Mouse (Mus musculus): Measurements from ENCODE around the gene Sun1. TPM values are rescaled to one million over a fixed set of nuclear protein-coding genes. Genes with fewer than 3 reads are reported as not detected.

Sun1 gene
- polyA plus RNA-seq (2015; fragmentation: Nextera tagmentation; extraction: Ambion mirVana), result 20.0 and 21.9 TPM in 2 replicates

DNA sequence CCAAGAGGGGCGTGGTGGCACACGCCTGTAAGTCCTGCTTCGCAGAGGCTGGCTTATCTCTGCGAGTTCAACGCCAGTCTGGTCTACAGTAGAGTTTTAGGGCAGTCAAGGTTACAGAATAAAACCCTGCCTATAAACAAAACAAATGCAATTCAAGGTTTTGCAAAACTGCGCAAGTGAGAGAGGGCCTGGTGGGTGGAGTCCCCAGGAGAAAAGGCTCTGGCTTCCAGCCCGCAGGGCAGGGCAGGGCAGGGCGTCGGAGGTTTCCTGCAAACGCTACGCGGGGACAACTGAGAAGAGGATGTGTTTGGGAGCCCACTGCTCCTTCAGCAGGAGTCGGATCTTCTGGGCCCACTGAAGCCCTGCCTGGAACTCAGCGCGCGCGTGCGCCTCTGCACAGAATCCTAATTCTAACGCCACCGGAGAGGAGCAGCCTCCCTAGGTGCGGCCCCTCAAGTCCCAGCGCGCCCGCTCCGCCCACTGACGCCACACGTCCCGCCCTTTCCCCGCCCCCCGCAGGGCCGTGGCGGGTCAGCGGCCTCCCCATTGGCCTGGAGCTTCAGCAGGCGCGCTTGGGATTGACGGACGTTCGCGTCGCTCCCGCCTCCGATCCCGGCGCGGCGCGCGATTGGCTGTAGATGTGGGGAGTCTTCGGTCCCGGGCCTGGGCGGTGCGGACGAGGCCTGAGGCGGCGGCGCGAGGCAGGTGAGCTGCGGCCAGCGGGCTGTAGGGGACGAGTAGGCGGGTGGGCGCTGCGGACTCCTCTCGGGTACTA lies at the start of gene Sun1:
Gene Sun1, plus strand, starts transcription at position 643 of the 775 bp plus-strand sequence.
- H3K27me3 ChIP-seq, result no peaks in the 10 kb centered on the region
- H3K4me3 ChIP-seq (replicated peaks), result peak within 1 kb of the TSS; percentile 99
- ATAC-seq (ENCODE audit: insufficient read depth), result peak; percentile 92
- 1% methylated on average over 64 of the region's 64 CpGs for WGBS (ENCODE audit: insufficient replicate concordance)
- peaks cover 89% of the 10 kb centered on the region for H3K4me1 ChIP-seq (replicated peaks)
- H3K4me2 ChIP-seq, result peak within 1 kb of the TSS; percentile 98
- H3K27ac ChIP-seq (replicated peaks), result peak within 1 kb of the TSS; percentile 98
- H3K36me3 ChIP-seq (replicated peaks), result peaks cover 4% of the 10 kb centered on the region; the same call in 1 of the 2 replicates
- H3K9ac ChIP-seq, result peak within 1 kb of the TSS; percentile 97
- no peaks in the 10 kb centered on the region for H3K9me3 ChIP-seq (replicated peaks)

DNA sequence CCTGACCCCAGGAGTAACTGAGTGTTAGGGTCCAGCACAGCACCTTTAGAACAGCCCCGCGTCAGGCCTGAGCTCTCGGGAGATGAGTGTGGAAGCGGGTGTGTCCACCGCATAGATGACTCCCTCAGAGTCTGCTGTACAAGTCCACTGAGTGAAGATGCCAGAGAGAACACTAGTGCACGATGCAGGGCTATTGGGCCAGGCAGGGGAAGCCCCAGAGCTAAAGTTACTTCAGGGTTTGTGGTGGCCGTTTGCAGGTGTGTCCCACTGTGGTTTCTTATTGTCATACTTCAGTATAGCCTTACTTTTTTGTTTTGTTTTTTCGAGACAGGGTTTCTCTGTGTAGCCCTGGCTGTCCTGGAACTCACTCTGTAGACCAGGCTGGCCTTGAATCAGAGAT lies 39.5 kb upstream of the Sun1 start:
- Histone ChIP-seq H3K27me3 (no peaks in the 10 kb centered on the region), H3K4me3 (replicated peaks) (no peak overlapping the region), H3K9ac (no peak overlapping the region), H3K9me3 (replicated peaks) (no peaks in the 10 kb centered on the region), H3K36me3 (replicated peaks) (peaks cover 28% of the 10 kb centered on the region), H3K27ac (replicated peaks) (no peak overlapping the region), H3K4me1 (replicated peaks) (peaks cover 3% of the 10 kb centered on the region; the same call in 1 of the 2 replicates), H3K4me2 (no peak overlapping the region)
- no peak for ATAC-seq (ENCODE audit: insufficient read depth)
- 58% methylated on average over 8 of the region's 8 CpGs for WGBS (ENCODE audit: insufficient replicate concordance)

- Histone ChIP-seq H3K27ac (replicated peaks) (no peak overlapping the region), H3K9me3 (replicated peaks) (no peaks in the 10 kb centered on the region), H3K4me1 (replicated peaks) (peaks cover 4% of the 10 kb centered on the region; the same call in 1 of the 2 replicates), H3K9ac (no peak overlapping the region), H3K36me3 (replicated peaks) (peaks cover 32% of the 10 kb centered on the region), H3K4me2 (no peak overlapping the region), H3K4me3 (replicated peaks) (no peak overlapping the region), H3K27me3 (no peaks in the 10 kb centered on the region)
- ATAC-seq (ENCODE audit: insufficient read depth), result no peak
- 30% methylated on average over 10 of the region's 10 CpGs for WGBS (ENCODE audit: insufficient replicate concordance)
Measured at GRCm38 (mm10) chr5:139161632-139162031, 38.8 kb upstream of the Sun1 start.

- H3K9me3 ChIP-seq (replicated peaks), result no peaks in the 10 kb centered on the region
- 24% methylated on average over 6 of the region's 6 CpGs for WGBS (ENCODE audit: insufficient replicate concordance)
- H3K4me2 ChIP-seq, result no peak overlapping the region
- ATAC-seq (ENCODE audit: insufficient read depth), result peak; percentile 72
- H3K27ac ChIP-seq (replicated peaks), result 0 out of 2 replicates have a peak overlapping the region, but pooled peaks have one; percentile 3
- H3K36me3 ChIP-seq (replicated peaks), result peaks cover 36% of the 10 kb centered on the region
- no peak overlapping the region for H3K9ac ChIP-seq
- H3K4me1 ChIP-seq (replicated peaks), result peaks cover 14% of the 10 kb centered on the region
- no peak overlapping the region for H3K4me3 ChIP-seq (replicated peaks)
- no peaks in the 10 kb centered on the region for H3K27me3 ChIP-seq
Measured at GRCm38 (mm10) chr5:139166781-139167361, 33.6 kb upstream of the Sun1 start.

DNA sequence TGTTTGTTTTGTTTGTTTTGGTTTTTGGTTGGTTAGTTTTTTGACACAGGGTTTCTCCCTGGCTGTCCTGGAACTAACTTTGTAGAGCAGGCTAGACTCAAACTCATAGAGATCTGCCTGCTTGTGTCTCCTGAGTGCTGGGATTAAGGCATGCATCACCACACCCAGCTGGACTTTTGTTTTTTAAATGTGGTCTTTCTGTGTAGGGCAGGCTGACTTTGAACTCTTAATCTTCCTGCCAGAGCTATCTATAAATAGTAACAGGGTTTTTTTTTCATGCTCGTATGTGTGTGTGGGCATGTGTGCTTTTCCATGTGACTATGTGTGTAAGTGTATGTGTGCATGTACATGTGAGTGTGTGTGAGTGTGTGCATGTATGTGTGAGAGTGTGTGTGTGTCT lies 32.9 kb upstream of the Sun1 start:
- no peak overlapping the region for H3K4me2 ChIP-seq
- peaks cover 14% of the 10 kb centered on the region for H3K4me1 ChIP-seq (replicated peaks)
- ATAC-seq (ENCODE audit: insufficient read depth), result no peak
- H3K36me3 ChIP-seq (replicated peaks), result peaks cover 36% of the 10 kb centered on the region
- no peaks in the 10 kb centered on the region for H3K27me3 ChIP-seq
- WGBS (ENCODE audit: insufficient replicate concordance), result 35% methylated on average over 1 of the region's 1 CpGs
- no peak overlapping the region for H3K27ac ChIP-seq (replicated peaks)
- no peak overlapping the region for H3K9ac ChIP-seq
- no peaks in the 10 kb centered on the region for H3K9me3 ChIP-seq (replicated peaks)
- H3K4me3 ChIP-seq (replicated peaks), result no peak overlapping the region

DNA sequence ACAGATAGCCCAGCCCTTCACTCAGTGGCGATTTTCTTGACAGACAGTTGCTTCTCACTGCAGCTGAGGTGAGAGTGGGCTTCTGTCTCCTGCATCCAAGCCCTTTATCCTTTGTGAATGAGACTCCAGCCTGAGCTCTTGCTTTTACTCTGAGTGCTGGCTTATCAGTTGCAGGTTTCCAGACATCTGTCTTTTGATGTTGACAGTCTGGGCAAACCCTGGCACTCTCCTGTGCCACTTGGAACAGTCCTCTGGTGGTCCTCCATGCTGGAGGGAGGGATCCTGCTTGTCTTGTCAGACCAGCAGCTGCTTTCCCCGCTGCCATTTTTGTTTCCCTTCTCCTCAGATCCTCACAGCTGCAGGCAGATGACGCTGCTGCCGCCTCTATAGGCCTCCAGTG lies 28.5 kb upstream of the Sun1 start:
- no peak overlapping the region for H3K4me2 ChIP-seq
- peaks cover 14% of the 10 kb centered on the region for H3K36me3 ChIP-seq (replicated peaks)
- H3K27me3 ChIP-seq, result no peaks in the 10 kb centered on the region
- H3K27ac ChIP-seq (replicated peaks), result no peak overlapping the region
- 78% methylated on average over 4 of the region's 4 CpGs for WGBS (ENCODE audit: insufficient replicate concordance)
- no peaks in the 10 kb centered on the region for H3K9me3 ChIP-seq (replicated peaks)
- no peak for ATAC-seq (ENCODE audit: insufficient read depth)
- H3K4me1 ChIP-seq (replicated peaks), result peaks cover 9% of the 10 kb centered on the region
- H3K9ac ChIP-seq, result no peak overlapping the region
- H3K4me3 ChIP-seq (replicated peaks), result no peak overlapping the region

GRCm38 (mm10) chr5:139174141-139174540 lies 26.3 kb upstream of the Sun1 start:
- Histone ChIP-seq H3K36me3 (replicated peaks) (peaks cover 16% of the 10 kb centered on the region; the same call in 1 of the 2 replicates), H3K4me3 (replicated peaks) (no peak overlapping the region), H3K27ac (replicated peaks) (no peak overlapping the region), H3K4me2 (no peak overlapping the region), H3K4me1 (replicated peaks) (no peaks in the 10 kb centered on the region; the same call in 1 of the 2 replicates), H3K27me3 (no peaks in the 10 kb centered on the region), H3K9ac (no peak overlapping the region), H3K9me3 (replicated peaks) (no peaks in the 10 kb centered on the region)
- WGBS (ENCODE audit: insufficient replicate concordance), result 54% methylated on average over 10 of the region's 10 CpGs
- ATAC-seq (ENCODE audit: insufficient read depth), result no peak

DNA sequence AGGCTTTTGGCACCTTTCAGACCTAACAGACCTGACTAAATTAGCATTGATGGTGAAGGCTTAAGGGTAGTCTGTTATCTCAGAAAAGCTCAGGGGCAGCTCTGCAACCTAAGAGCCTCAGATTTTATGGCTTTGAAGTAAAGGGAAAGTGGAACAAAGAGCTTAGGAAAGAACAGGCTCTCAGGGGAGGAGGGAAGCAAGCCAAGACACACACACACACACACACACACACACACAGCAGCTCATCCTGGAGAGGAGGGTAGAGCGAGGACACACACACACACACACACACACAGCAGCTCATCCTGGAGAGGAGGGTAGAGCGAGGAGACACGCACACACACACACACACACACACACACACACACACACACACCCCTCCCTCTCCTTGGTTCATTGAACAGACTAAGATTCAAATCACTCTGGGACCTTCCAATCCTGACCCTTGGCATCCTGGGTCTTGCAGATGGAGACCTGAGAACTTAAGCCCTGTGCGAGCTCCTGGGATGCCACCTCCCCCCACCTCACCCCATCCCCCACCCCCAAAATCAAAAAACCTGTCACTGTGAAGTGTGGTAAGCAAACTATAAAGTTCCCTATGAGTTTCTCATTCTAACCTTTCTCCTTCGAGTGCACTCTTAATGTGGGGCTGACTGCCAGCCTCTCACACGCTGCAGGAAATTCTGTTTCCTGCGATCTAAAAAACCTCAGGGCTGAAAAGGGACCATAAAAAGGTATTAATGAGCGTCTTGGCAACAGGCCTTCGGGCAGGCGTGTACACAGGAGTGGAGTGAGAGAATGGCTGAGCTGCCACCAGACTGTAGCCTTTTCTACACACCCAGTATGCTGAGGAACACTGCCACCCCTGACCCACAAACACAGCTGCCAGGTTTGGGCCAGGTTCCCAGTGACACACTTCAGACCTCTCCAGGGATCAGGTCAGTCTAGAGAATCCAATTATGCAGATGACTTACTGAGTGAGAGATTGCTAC lies 25.6 kb upstream of the Sun1 start:
- H3K27ac ChIP-seq (replicated peaks), result no peak overlapping the region
- no peak overlapping the region for H3K4me2 ChIP-seq
- H3K36me3 ChIP-seq (replicated peaks), result peaks cover 16% of the 10 kb centered on the region; the same call in 1 of the 2 replicates

DNA sequence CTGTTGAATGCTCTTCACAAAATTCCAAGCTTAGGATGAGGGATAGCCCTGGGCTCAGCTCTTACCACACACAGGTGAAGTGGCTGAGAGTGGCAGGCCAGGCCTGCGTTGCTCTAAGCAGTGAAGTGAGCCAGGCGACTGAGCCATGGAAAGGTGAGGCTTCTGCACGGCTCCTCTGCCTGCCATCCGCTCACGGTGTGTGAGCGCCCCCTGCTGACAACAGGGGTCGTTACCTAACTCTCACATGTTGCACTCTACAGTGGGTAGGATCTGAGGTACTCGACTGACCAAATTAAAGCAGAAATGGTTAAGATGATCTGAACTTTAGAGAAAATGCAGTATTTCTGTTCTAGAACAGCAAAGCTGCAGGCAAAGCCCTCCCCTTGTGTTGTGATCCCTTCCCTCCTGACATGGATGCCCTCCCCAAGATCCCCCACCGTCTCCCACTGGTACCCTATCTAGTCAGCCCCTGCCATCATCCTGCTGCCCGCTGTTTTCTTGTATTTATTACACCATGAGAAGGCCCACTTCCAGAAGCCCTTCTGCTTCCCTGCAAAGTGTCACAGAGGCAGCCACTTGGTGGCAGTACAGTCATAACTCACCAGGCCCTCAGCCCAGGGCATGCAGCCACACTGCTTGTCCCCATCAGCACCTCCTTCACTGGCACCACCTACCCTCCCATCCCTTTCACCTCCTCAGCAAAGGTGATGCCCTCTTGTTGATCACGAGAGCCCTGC lies 21.4 kb upstream of the Sun1 start:
- Histone ChIP-seq H3K4me1 (replicated peaks) (no peaks in the 10 kb centered on the region; the same call in 1 of the 2 replicates), H3K27me3 (no peaks in the 10 kb centered on the region), H3K9me3 (replicated peaks) (no peaks in the 10 kb centered on the region), H3K4me2 (no peak overlapping the region), H3K36me3 (replicated peaks) (peaks cover 33% of the 10 kb centered on the region), H3K9ac (no peak overlapping the region), H3K27ac (replicated peaks) (peak overlapping the region; percentile 4; the same call in 1 of the 2 replicates), H3K4me3 (replicated peaks) (no peak overlapping the region)
- ATAC-seq (ENCODE audit: insufficient read depth), result peak; percentile 74
- 22% methylated on average over 11 of the region's 11 CpGs for WGBS (ENCODE audit: insufficient replicate concordance)

More for the DNA sequence above, 25.6 kb upstream of the Sun1 start:
- ATAC-seq (ENCODE audit: insufficient read depth), result no peak
- Histone ChIP-seq H3K9ac (no peak overlapping the region), H3K27me3 (no peaks in the 10 kb centered on the region), H3K9me3 (replicated peaks) (no peaks in the 10 kb centered on the region), H3K4me3 (replicated peaks) (no peak overlapping the region), H3K4me1 (replicated peaks) (no peaks in the 10 kb centered on the region; the same call in 1 of the 2 replicates)
- 40% methylated on average over 10 of the region's 10 CpGs for WGBS (ENCODE audit: insufficient replicate concordance)

DNA sequence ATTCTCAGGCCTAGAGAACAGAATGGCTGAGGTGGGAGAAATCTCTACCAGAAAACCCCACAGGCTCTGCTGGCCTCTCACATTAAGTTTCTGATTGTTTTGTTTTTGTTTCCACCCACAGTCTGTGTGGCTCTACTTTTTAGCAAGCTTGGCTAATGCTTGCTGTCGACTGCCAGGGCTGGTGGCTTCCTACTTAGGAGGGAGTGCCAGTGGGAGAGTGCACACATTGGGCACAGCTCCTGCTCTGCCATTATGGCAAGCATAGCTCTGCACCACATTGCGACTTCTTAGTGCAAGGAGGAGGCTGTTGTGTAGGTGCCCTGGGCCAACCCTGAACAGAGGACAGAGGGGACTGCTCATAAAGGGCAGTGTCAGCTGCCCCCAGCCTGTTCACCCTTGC lies 17.3 kb upstream of the Sun1 start:
- 72% methylated on average over 2 of the region's 2 CpGs for WGBS (ENCODE audit: insufficient replicate concordance)
- no peak for ATAC-seq (ENCODE audit: insufficient read depth)
- no peak overlapping the region for H3K9ac ChIP-seq
- H3K9me3 ChIP-seq (replicated peaks), result no peaks in the 10 kb centered on the region
- H3K4me3 ChIP-seq (replicated peaks), result no peak overlapping the region
- H3K27me3 ChIP-seq, result no peaks in the 10 kb centered on the region
- H3K4me1 ChIP-seq (replicated peaks), result no peaks in the 10 kb centered on the region; the same call in 1 of the 2 replicates
- H3K27ac ChIP-seq (replicated peaks), result no peak overlapping the region
- H3K4me2 ChIP-seq, result no peak overlapping the region
- peaks cover 45% of the 10 kb centered on the region for H3K36me3 ChIP-seq (replicated peaks)
